Mouse (Mus musculus): ENCODE data around the gene Nrxn3. TPM values are rescaled to one million over a fixed set of nuclear protein-coding genes. Genes with fewer than 3 reads are reported as not detected.

Nrxn3 gene
- polyA plus RNA-seq, 1 experiment from 2014 or later, result 5.3 TPM

DNA sequence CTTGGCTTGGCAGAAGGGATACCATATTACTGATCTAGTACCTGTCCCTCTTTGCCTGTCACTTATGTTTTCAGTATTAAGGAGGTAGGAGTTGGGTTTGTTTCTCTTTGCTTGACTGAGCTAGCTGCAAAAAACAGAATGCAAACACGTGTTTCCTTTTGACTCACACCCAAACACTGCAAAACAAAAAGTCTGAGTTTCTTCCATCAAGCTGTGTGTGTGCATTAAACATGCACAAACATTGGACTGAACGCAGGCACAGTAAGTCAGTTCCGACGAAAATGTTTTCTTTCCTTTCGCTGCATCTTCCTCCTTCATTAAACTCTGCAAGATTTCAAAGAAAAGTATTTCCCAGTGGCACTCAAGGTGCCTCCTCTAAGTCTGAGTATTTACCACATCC is 1270.6 kb downstream of the Nrxn3 start:
- Histone ChIP-seq H3K27ac (no peak overlapping the region), H3K27me3 (no peaks in the 10 kb centered on the region), H3K4me3 (replicated peaks) (no peak overlapping the region), H3K4me2 (no peak overlapping the region), H3K4me1 (no peaks in the 10 kb centered on the region), H3K9me3 (replicated peaks) (no peaks in the 10 kb centered on the region), H3K9ac (no peak overlapping the region), H3K36me3 (no peaks in the 10 kb centered on the region)
- ATAC-seq (replicated peaks; ENCODE audit: low FRiP score), result no peak
- WGBS, result 53% methylated on average over 5 of the region's 5 CpGs

DNA sequence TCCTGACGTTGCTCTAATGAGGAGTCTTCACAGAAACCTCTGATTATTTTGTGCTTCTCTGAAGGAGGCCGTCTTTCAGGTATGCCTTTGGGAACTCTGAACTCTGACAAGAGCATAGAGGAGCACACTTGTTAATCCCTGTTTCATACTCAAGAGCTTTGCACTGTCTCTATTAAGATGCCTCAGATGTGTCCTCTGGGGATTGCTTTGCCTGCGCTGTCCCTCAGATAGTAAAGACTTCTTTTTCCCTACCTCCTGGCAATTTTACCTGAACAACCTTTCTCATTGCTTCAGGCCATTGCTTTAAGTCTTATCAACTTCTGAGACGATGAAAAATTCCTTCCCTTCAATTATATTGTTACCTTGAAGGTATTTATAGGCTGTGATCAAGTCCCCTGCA is 1272.7 kb downstream of the Nrxn3 start:
- Histone ChIP-seq H3K27ac (no peak overlapping the region), H3K9ac (no peak overlapping the region), H3K36me3 (no peaks in the 10 kb centered on the region), H3K27me3 (no peaks in the 10 kb centered on the region), H3K4me2 (no peak overlapping the region), H3K4me3 (replicated peaks) (no peak overlapping the region), H3K4me1 (no peaks in the 10 kb centered on the region), H3K9me3 (replicated peaks) (no peaks in the 10 kb centered on the region)
- ATAC-seq (replicated peaks; ENCODE audit: low FRiP score), result no peak
- 81% methylated on average over 4 of the region's 4 CpGs for WGBS

DNA sequence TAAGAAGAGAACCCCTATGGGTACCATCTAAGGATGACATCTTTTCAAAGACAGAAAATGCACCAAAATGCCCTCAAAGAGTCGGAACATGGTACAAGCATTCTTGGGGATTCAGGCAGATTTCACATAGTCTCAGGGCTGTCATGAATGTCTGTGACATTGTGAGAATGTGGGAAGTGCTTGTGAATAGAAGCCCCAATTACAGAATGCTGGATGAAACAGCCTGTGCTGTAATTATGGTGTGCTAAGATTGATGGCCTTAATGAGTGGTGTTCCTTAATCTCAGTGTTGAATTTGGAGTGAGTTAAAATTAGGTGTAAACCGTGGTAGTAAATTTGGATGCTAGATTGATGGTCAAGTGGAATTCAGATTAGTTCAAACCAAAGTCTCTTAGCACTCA is 1287.6 kb downstream of the Nrxn3 start:
- H3K27me3 ChIP-seq, result no peaks in the 10 kb centered on the region
- H3K4me3 ChIP-seq (replicated peaks), result no peak overlapping the region
- H3K27ac ChIP-seq, result no peak overlapping the region
- 88% methylated on average over 2 of the region's 2 CpGs for WGBS
- H3K9ac ChIP-seq, result no peak overlapping the region
- H3K9me3 ChIP-seq (replicated peaks), result no peaks in the 10 kb centered on the region
- H3K4me2 ChIP-seq, result no peak overlapping the region
- ATAC-seq (replicated peaks; ENCODE audit: low FRiP score), result no peak
- H3K4me1 ChIP-seq, result no peaks in the 10 kb centered on the region
- no peaks in the 10 kb centered on the region for H3K36me3 ChIP-seq

DNA sequence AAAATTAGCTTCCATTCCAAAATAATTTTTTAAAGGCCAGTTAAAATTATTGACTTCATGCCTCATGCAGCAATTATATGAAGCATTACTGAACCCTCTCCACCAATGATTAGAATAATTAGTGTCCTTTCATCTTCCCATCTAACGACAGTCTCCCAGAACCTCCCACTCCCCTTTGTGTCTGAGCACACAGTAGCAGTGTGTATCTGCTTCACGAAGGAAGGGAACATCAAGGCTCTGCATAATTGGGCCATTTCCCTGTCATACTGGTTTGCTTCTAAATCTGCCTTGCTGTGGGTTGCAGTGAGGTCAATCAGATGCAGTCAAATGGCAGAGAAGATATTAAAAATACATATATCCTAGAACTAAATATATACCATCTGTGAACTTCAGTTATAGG is 1291.3 kb downstream of the Nrxn3 start:
- no peaks in the 10 kb centered on the region for H3K4me1 ChIP-seq
- no peak for ATAC-seq (replicated peaks; ENCODE audit: low FRiP score)
- H3K36me3 ChIP-seq, result no peaks in the 10 kb centered on the region
- no peak overlapping the region for H3K9ac ChIP-seq
- H3K27ac ChIP-seq, result no peak overlapping the region
- no peak overlapping the region for H3K4me3 ChIP-seq (replicated peaks)
- WGBS, result 29% methylated on average over 2 of the region's 2 CpGs
- no peaks in the 10 kb centered on the region for H3K9me3 ChIP-seq (replicated peaks)
- no peak overlapping the region for H3K4me2 ChIP-seq
- H3K27me3 ChIP-seq, result no peaks in the 10 kb centered on the region

DNA sequence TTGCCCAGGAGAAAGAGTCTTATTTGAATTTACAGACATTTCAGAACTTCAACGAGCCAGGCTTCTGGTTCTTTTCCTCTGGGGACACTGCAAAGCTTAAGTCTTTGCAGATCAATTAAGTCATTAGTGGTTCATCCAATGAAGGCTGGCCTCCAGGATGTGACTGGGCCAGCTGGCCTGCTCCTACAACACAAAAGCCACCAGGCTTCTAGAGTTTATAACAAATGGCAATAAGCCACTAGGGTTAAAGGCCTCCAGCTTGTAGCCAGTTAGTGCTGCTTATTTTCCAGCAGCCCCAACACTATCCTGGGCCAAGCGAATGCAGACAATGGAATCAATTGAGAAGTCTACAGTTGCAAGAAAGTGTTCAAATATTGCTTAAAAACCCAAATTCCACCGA is 1304.3 kb downstream of the Nrxn3 start:
- ATAC-seq (replicated peaks; ENCODE audit: low FRiP score), result no peak
- no peaks in the 10 kb centered on the region for H3K27me3 ChIP-seq
- no peak overlapping the region for H3K9ac ChIP-seq
- H3K9me3 ChIP-seq (replicated peaks), result no peaks in the 10 kb centered on the region
- 63% methylated on average over 3 of the region's 3 CpGs for WGBS
- no peak overlapping the region for H3K27ac ChIP-seq
- H3K36me3 ChIP-seq, result no peaks in the 10 kb centered on the region
- no peak overlapping the region for H3K4me3 ChIP-seq (replicated peaks)
- no peak overlapping the region for H3K4me2 ChIP-seq
- H3K4me1 ChIP-seq, result no peaks in the 10 kb centered on the region

DNA sequence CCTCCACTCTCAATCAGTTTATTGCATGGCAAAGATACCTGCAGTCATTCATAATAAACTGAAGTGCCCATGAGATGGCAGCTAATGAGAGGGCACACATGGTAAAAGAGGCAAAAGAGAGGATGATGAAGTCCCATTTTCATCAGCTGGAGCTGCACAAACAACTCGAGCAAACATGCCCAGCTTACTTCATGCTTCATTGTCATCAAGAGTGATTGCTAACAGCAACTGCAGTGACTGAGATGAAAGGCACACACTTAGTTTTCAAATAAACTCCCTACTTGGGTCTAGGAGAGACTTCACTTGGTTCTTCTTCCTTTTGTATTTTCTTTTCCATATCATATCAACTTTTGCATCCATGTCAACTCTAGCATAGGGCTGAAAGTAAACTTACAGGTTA is 1318.4 kb downstream of the Nrxn3 start:
- no peak for ATAC-seq (replicated peaks; ENCODE audit: low FRiP score)
- H3K4me3 ChIP-seq (replicated peaks), result no peak overlapping the region
- 45% methylated on average over 1 of the region's 1 CpGs for WGBS
- H3K27me3 ChIP-seq, result no peaks in the 10 kb centered on the region
- no peaks in the 10 kb centered on the region for H3K36me3 ChIP-seq
- no peak overlapping the region for H3K4me2 ChIP-seq
- no peak overlapping the region for H3K27ac ChIP-seq
- H3K9ac ChIP-seq, result no peak overlapping the region
- H3K9me3 ChIP-seq (replicated peaks), result no peaks in the 10 kb centered on the region
- H3K4me1 ChIP-seq, result no peaks in the 10 kb centered on the region

DNA sequence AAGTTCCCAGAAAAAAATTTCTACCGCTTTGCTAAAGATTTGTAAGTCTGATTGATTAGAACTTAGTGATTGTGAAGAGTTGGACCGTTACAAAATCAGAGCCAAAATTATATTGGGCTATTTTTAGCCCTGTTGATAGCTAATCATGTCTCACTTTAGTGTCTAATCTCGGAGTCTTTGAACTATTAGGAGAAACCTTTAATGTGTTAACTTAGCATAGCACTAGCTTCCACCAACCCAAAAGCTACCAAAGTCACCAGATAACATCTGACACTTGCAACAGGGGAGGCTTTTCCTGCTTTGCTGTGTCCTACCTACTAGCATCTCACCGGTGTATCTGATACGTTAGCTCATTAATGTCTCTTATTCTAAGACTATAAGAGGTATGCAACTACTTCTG is 1333.6 kb downstream of the Nrxn3 start:
- 91% methylated on average over 5 of the region's 5 CpGs for WGBS
- no peaks in the 10 kb centered on the region for H3K9me3 ChIP-seq (replicated peaks)
- no peak overlapping the region for H3K27ac ChIP-seq
- ATAC-seq (replicated peaks; ENCODE audit: low FRiP score), result no peak
- H3K4me2 ChIP-seq, result no peak overlapping the region
- no peaks in the 10 kb centered on the region for H3K4me1 ChIP-seq
- H3K9ac ChIP-seq, result no peak overlapping the region
- no peak overlapping the region for H3K4me3 ChIP-seq (replicated peaks)
- no peaks in the 10 kb centered on the region for H3K36me3 ChIP-seq
- H3K27me3 ChIP-seq, result no peaks in the 10 kb centered on the region

DNA sequence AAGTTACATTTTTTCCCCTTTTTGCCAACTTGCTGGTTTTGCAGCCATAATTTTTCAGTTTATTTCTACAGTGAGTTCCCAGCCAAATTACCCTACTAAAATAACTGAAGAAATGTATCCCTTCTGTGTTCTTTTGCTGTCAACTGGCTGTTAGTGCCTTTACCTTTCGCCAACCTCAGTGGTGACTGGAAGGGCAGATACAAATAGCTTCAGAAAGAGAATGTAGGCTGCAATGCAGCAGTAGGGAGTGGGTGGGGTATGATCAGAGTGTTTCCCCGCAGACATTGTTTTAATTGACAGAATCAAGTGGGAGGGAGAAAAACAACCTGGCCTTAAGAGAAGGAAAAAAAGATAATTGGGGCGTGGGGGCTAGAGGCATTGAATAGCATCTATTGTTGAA is 1337.1 kb downstream of the Nrxn3 start:
- no peaks in the 10 kb centered on the region for H3K27me3 ChIP-seq
- H3K36me3 ChIP-seq, result no peaks in the 10 kb centered on the region
- H3K9me3 ChIP-seq (replicated peaks), result no peaks in the 10 kb centered on the region
- H3K4me3 ChIP-seq (replicated peaks), result no peak overlapping the region
- no peak for ATAC-seq (replicated peaks; ENCODE audit: low FRiP score)
- H3K4me2 ChIP-seq, result no peak overlapping the region
- no peaks in the 10 kb centered on the region for H3K4me1 ChIP-seq
- H3K9ac ChIP-seq, result no peak overlapping the region
- no peak overlapping the region for H3K27ac ChIP-seq
- 85% methylated on average over 3 of the region's 3 CpGs for WGBS

DNA sequence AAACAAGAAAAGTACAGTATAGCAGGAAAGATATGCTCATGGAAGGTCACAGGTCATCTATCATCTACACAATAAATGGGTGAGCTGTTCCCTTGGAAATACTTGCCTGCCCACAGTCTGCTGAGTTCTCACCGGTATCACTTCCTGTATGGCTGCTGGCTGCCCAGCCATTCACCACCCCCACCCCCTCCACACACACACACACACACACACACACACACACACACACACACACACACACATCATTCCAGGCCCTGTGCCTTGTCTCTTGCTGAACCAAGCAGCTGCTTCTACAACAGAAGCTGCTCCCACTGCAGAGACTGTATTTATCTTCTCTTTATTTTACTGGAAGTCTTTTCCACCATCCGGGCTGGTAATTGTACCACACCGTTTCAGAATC is 1338.6 kb downstream of the Nrxn3 start:
- no peaks in the 10 kb centered on the region for H3K4me1 ChIP-seq
- no peaks in the 10 kb centered on the region for H3K27me3 ChIP-seq
- no peak overlapping the region for H3K4me2 ChIP-seq
- ATAC-seq (replicated peaks; ENCODE audit: low FRiP score), result peak; percentile 36; the same call in 1 of the 2 replicates
- no peak overlapping the region for H3K4me3 ChIP-seq (replicated peaks)
- no peaks in the 10 kb centered on the region for H3K36me3 ChIP-seq
- H3K9ac ChIP-seq, result no peak overlapping the region
- H3K27ac ChIP-seq, result no peak overlapping the region
- H3K9me3 ChIP-seq (replicated peaks), result no peaks in the 10 kb centered on the region
- WGBS, result 16% methylated on average over 3 of the region's 3 CpGs

DNA sequence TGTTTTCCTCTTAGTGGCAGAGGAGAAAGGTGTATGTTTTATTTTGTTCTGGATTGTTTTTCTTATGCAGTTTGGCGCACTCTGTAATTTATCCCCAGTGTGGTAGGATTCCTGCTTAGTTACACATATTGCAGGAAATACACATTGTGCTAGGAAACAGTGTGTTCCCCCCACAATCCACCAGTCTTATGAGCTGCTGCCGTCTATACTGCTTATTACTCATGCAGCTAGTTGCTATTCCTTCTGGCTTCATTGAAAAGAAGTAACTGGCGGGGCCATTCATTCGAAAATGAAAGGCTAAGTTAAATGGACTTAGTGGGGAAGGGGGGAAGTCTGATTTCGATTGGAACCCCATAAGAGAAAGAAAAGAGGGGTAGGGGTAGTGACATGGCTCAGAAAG is 1339.5 kb downstream of the Nrxn3 start:
- no peak overlapping the region for H3K9ac ChIP-seq
- H3K4me1 ChIP-seq, result no peaks in the 10 kb centered on the region
- H3K9me3 ChIP-seq (replicated peaks), result no peaks in the 10 kb centered on the region
- ATAC-seq (replicated peaks; ENCODE audit: low FRiP score), result no peak
- H3K36me3 ChIP-seq, result no peaks in the 10 kb centered on the region
- 82% methylated on average over 5 of the region's 5 CpGs for WGBS
- no peak overlapping the region for H3K4me3 ChIP-seq (replicated peaks)
- no peaks in the 10 kb centered on the region for H3K27me3 ChIP-seq
- H3K4me2 ChIP-seq, result no peak overlapping the region
- H3K27ac ChIP-seq, result no peak overlapping the region

DNA sequence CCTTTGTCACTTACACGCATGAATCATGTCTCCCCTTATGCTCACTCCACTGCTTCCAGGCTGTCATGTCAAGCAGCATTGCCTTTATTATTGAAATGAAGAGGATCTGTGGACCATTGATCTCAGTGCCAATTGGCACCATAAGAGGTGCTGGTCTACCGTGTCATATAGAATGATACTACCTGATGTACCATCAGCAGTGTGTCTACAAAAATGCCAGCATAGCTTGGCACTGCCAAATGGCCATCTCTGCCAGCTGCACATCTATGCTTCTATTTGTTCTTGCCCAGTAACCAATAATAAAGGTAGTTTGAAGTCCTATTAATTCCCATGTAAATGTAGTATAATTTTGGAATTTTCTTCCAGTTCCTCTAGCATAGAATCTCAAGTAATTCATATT is 1340.8 kb downstream of the Nrxn3 start:
- H3K4me3 ChIP-seq (replicated peaks), result no peak overlapping the region
- no peaks in the 10 kb centered on the region for H3K27me3 ChIP-seq
- no peak overlapping the region for H3K27ac ChIP-seq
- H3K4me2 ChIP-seq, result no peak overlapping the region
- no peak for ATAC-seq (replicated peaks; ENCODE audit: low FRiP score)
- WGBS, result 87% methylated on average over 2 of the region's 2 CpGs
- H3K9me3 ChIP-seq (replicated peaks), result no peaks in the 10 kb centered on the region
- no peaks in the 10 kb centered on the region for H3K36me3 ChIP-seq
- H3K9ac ChIP-seq, result no peak overlapping the region
- no peaks in the 10 kb centered on the region for H3K4me1 ChIP-seq

DNA sequence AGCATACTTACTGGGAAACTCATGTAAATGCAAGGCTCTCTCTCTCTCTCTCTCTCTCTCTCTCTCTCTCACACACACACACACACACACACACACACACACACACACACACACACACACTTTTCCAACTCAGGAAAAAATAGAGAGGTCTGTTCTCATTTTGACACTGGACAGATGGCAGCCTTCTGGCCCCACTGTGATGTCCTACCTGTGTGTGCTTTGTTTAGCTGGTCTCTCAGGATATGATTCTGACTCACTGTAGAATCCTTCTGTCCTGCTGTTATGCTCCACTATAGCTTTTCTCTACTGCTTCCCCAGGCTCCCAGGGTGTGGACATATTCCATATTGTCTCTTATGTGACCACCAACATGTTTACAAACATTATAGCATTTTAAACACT is 1363.2 kb downstream of the Nrxn3 start:
- Histone ChIP-seq H3K27ac (no peak overlapping the region), H3K4me1 (no peaks in the 10 kb centered on the region), H3K4me2 (no peak overlapping the region), H3K27me3 (no peaks in the 10 kb centered on the region), H3K9me3 (replicated peaks) (no peaks in the 10 kb centered on the region), H3K4me3 (replicated peaks) (no peak overlapping the region), H3K9ac (no peak overlapping the region), H3K36me3 (no peaks in the 10 kb centered on the region)
- ATAC-seq (replicated peaks; ENCODE audit: low FRiP score), result no peak

DNA sequence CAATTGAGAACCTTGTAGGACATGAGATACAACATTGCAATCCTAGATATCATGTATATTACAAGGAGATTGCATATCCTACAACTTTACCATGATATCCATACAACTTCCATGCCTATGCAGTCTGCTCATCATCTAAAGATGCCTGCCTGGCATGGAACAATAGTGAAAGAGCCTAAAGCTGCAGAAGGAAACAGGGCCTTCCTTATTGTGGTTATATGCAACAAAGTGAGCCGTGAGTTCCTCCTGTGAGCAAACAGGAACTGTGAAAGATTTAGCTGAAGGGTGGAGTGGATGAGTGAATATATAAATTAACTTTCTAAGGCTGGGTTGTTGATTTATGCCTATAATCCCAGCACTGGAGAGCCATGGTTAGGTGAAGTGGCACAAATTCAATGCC is 1373.1 kb downstream of the Nrxn3 start:
- 56% methylated on average over 1 of the region's 1 CpGs for WGBS
- Histone ChIP-seq H3K27me3 (no peaks in the 10 kb centered on the region), H3K4me3 (replicated peaks) (no peak overlapping the region), H3K9ac (no peak overlapping the region), H3K4me1 (no peaks in the 10 kb centered on the region), H3K9me3 (replicated peaks) (no peaks in the 10 kb centered on the region), H3K4me2 (no peak overlapping the region), H3K36me3 (no peaks in the 10 kb centered on the region), H3K27ac (no peak overlapping the region)
- ATAC-seq (replicated peaks; ENCODE audit: low FRiP score), result no peak

Data from kidney, embryonic 15.5 days (tissue).